Mouse (Mus musculus) kidney, postnatal 4 days (tissue): ENCODE results near the gene Ddx5.
A peak's percentile ranks its signal among the peaks of the same experiment; 100 is the strongest.
"Not testable (repeated sequence)": the region's sequence is repeated elsewhere in the genome, so short reads cannot be mapped to it uniquely, and the experiment has no call there.

Experiments
- DNase-seq, 2 experiments: peaks; one replicate each; pipeline ENCODE4 v3.0.0; 2021; ENCODE audit warnings: mixed read lengths in 2 of 2

Ddx5 gene

DNA sequence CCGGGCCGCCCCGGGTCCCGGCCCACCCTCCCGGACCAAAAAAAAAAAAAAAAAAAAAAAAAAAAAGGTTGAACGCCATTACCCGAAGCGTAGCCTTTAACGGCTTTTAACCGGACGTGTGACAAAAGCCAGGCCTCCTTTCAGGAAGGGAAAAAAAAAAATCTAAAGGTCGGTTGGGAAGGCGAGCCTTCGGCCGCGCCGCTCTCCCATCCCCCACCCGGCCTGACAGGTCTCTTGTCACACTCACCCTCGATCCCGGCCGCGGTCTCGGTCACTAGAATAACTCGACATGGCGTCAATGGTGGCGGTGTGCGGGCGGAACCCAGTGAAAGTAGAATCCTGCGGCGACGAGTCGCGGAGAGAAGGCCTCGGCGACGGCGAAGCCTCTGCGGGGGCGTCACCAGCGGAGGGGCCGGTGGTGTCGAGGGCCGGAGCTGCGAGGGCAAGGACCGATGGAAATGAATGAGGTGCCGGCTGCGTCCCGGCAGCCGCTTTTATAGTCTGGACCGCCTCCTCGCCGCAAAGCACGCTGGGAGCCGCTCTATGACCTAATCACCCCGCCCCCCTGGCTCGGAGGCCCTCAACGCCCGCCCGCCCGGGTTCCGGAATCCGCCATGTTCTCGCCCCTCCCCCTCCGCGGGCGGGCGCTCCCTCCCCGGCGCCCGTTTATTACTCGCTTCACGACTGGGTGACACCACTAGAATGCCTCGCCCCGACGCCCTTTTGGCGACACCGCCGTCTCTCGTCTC lies 785 bp downstream of the Ddx5 start:
- DNase-seq, result peak; percentile 100

- DNase-seq, result peak; percentile 93 to 95
Measured at GRCm38 (mm10) chr11:106787131-106788025, 1.6 kb downstream of the Ddx5 start.

- DNase-seq, result no peak
Measured at GRCm38 (mm10) chr11:106785043-106785442, 3.9 kb downstream of the Ddx5 start.

- DNase-seq, result no peak
Measured at GRCm38 (mm10) chr11:106784476-106784875, 4.5 kb downstream of the Ddx5 start.

DNA sequence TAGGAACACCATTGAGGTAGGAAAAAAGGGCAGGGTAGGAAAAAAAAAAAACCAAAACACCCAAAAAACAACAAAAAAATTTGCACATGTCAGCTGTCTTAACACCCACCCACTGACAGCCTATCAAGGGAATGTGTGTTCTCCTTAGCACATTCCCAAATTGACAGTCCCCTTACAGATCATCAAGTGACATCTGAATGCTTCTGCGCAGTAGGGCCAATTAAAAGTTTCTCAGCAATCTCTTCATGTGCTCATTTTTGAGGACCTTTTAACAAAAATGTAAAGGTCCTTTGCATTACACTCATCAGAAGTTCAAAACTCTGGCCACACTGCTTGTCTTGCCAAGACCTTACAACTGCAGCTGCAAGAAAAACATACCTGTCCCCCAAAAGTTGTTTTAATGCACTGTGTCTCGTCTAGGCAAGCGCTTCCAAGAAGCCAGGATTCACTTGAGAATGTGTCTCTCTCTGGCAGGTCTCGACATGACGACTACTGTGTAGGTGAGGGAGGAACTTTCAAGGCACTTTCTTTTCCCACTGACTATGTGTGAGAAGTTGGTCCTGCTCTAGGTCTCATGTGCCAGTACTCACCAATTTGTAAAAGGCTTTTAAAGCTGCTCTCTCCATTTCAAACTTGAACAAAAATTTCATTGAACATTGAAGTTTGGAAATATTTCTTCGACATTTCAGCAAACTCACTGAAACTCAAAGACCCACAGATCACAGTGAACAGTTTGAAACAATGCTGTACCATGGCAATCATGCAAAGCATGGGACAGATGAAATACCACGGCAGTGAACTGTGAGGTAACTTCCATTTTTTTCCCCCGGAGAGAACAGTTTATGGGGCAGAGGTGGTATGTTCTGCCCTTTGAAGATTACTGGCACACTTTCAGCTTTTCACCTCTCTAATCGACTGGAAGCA lies 5.9 kb downstream of the Ddx5 start:
- DNase-seq, result no peak

DNA sequence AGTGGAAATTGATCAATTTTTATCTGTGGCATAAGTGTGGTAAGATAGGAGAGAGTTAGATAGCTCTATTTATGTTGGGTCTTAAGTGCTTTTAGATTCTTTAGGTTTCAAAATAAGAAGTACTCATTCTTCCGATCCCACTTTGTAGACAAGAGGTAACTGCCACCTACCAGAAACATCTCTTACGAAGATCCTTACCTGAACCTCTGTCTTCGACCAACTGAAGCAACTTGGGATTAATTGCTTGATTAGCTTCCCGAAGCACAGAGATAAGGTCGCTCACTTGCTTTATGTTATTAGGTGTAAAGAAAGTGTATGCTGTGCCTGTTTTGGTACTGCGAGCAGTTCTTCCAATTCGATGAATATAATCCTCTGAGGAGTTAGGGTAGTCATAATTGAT lies 6.7 kb downstream of the Ddx5 start:
- DNase-seq, result not testable (repeated sequence)

DNA sequence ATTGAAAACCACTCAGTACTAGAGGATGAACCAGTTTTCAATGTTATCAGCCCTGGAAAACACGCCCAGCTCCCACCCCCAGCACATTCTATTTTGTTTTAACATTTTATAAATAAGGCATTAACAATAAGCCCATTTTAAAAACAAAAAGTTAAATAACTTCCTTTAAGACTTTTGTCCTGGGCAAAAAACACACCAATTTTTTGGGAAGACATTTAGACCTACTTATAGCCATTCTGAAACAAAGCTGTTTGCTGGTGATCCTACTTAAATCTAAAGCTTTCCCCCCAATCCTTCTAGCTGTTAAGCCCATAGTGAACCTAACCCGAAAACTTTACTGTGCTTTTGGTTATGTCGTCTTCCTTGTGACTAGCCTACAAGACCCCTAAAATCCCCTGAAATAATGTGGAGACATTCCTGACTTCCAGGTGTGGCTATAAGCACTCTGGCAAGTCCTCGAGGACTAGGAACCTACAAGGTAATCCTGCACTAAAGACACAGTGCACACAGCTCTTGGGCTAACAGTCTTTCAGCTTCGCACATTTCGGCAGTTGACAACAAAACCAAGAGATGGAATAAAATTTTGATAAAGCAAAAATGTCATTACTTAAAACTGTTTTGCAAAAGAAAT lies 8.3 kb downstream of the Ddx5 start:
- no peak for DNase-seq

DNA sequence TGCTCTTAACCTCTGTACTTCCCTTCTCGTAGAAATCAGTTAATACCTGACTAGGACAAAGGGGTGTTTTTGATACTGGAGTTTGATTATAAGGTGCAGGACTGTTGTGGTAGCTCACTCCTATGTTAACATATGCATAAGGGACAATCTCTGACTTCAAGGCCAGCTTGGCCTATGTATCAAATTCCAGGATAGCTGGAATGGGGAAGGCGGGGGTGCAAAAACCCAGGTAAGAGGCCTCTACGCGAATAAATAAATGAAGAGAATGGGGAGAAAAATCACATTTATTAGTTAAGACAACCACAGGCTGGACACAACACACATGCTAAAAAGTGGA lies 8.9 kb downstream of the Ddx5 start:
- DNase-seq, result peak in 1 of 2 experiments; percentile 21

DNA sequence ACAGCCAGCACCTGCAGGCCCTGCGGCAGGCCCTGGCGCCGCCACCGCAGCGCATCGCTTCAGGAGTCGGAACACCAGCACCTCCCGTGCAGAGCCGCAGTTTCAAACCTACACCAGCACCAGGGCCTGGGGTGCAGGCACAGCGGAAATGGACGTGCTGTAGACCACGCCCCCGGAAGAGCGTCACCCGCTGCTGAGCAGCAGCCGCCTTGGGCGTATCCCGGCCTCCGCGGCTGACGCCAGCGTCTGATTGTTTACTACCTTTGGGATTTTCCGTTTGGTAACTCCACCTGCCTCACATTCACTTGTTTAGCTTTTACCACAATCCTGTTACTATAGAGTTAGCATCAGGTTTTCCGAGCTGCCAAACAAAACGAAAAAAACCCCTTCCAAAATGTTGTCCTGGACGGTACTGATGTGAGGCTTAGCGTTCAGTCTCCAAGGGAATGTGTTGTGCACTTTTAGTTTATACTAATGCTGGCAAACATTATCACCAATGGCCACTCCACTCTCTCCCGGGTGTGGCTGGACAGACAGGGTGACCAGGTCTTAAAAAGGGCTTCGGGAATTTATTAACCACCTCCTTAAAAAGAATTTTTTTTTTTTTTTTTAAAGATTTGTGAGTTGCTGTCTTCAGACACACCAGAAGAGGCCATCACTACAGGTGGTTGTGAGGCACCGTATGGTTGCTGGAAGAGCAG lies 9.4 kb downstream of the Ddx5 start, which contains the start of gene Polg2:
Gene Polg2 (minus strand): TSS at position 150 of the 701 bp plus-strand sequence.
- DNase-seq, result peak; percentile 92 to 95

- DNase-seq, result no peak
Measured at GRCm38 (mm10) chr11:106778589-106779387, 10.2 kb downstream of the Ddx5 start.

DNA sequence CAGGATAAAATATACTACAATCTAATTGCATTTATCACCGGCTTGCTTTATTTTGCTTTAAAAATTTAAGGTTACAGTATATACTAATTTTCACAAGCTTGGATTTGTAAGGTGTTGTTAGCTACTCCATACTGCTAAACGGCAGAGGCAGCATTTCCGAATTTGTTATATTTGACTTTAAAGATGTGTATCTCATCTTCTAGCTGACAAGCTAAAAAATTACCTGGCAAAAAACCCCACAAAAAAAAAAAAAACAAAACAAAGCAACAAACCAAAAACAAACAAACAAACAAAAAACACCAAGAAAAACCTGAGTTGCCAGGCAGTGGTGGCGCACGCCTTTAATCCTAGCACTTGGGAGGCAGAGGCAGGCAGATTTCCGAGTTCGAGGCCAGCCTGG lies 10.9 kb downstream of the Ddx5 start:
- no peak for DNase-seq

GRCm38 (mm10) chr11:106777395-106777794 lies 11.6 kb downstream of the Ddx5 start:
- no peak for DNase-seq

DNA sequence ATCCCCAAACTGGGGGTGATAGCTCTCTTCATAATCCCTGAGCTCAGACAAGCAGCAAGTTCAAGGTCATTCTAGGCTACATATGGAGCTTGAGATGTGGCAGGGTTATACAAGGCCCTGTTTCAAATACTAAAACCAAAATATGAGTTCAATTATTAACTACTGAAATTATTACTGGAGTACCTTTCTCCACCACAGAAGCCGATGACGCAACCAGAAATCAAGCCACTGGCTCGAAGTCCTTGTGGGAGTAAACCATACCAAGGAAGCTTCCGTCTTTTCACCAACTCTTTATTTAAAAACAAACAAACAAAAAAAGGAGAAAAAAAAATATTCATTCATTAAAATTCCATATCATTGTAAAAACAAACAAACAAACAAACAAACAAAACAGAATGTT lies 12.0 kb downstream of the Ddx5 start:
- DNase-seq, result peak in 1 of 2 experiments; percentile 23

DNA sequence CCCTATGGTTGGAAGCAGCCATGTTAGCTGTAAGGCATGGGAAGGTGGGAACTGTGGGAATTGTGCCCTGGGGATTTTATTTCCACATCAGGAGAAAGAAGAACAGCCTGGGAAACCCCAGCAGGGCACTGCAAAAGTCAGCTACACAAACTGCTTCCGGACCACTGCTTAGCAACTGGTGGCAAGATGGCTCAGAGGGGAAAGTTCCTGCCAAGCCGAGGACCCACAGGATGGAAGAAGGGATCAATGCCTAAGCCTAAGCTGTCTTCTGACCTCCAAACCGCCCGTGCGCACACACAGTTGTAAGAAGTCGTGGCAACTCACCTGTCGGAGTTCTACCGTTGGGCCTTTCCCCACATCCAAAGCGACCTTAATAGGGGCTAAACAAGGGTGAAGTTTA lies 15.9 kb downstream of the Ddx5 start:
- no peak for DNase-seq

DNA sequence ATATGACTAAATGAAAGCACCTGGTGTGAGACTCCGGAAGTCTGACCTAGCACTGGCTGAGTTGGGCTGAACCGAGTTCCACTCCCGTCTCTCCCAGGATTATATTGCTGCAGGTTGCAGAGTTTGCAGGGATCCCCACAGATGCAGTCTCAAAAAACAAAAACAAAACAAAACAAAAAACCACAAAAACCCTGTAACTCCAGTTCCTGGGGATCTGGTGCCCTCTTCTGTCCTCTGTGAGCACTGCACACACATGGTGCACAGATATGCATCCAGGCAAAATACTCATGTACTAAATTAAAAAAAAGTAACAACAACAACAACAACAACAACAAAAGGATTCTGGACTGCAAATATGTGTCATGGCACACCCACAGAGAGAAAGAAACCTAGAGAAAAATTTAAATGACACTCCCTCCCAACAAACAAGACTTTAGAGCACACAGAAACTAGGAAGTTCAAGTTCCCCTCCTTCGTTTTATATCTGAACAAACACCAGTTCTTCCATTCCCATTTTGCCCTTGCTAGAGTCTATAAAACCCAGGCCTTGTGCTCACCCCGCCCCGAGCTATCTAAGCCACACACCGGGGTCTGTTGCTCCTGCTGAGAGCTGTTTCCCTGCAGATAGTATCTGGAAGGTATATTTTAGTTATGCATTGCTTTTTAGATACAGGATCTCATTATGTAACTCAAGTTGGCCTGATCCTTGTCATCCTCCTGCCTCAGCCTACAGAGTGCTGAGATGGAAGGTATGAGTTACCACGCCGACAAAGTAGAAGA lies 18.6 kb downstream of the Ddx5 start:
- DNase-seq, result peak; percentile 52 to 61

DNA sequence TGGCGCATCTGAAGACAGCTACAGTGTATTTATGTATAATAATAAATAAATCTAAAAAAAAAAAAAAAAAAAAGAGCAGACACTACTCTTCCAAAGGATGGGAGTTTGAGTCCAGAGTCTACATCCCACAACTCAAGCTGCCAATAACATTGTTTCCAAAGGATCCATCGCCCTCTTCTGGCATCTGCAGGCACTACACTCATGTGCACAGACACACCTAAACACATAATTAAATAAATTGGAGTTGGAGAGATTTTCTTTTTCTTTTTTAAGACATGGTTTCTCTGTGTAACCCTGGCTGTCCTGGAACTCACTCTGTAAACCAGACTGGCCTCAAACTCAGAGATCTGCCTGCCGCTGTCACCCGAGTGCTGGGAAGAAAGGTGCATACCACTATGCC lies 21.5 kb downstream of the Ddx5 start:
- no peak for DNase-seq

- DNase-seq, result no peak
Measured at GRCm38 (mm10) chr11:106766611-106767162, 22.3 kb downstream of the Ddx5 start.

DNA sequence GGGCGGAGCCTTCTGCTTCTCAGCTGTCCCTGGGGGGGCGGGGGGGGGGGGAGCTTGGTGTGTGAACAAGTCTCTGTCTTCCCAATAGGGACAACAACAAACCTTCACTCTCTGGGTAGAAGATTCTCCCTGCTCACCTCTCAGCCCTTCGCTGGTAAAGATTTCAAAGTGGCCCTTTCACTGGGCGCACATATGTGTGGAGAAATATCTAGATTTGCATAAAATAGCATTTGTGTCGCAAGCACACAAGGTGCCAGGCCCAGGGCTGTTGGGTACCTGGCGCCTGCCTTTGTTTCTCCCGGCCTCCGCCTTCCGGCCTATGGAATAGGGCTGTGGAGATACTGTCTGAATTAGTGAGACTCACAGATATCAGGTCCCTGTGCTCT lies 26.2 kb downstream of the Ddx5 start:
- no peak for DNase-seq

DNA sequence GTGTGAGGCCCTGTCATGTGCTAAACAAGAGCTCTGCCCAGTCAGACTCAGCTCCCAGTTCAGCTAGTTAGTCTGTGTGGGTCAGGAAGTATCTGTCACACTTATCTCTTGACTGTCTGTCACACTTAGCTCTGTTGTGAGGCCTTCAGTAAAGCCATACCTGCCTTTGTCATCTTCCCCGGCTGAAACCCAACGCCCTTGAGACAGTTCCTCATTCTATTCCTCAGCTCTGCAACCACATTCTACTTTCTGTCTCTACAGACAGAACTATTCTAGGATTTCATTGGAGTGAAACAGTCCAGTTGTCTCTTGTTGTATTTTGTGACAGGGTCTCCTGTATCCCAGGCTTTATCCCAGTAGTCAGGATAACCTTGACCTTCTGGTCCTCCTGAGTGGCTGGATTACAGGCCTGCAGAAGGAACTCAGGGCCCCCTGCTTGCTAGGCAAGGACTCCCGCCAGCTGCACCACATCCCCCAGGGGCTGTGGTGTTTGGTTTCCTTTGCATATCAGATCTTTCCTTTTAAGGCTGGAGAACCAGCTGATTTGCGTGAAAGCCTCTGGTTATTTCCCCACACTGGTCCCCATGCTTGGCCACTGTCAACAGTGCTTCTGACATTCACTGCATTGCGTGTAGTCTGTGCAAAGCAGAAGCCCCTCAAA lies 26.7 kb downstream of the Ddx5 start:
- DNase-seq, result peak; percentile 61 to 76
